Mouse (Mus musculus) embryo, embryonic 11.5 days (tissue): Measurements from ENCODE around the gene Slc4a4.

ENCODE experiments used
- DNase-seq: peaks from one replicate; pipeline ENCODE4 v3.0.0-alpha.2; 2012; ENCODE audit warnings: low read depth, low spot score

Gene Slc4a4

DNA sequence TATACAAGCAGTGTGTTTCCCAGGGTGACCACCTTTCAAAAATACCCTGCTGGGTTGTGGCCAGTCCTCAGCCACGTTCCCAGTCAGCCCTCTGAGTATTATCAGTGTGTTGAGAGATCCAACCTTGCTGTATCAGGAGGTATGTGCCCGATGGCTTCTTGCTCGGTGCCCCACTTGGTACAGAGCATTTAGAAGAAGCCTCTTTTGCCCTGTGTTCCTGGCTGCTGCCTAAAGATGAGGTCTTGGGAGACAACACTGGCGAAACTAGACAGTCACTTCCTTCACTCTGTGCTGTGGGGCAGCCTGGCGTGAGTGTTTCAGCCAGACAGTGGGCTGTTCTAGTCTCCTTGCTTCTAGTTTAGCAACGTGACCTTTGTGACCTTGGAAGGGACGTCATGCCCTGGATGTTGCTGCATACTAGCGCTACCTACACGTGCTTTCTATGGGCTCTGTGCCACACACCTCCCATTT, 29.9 kb downstream of the Slc4a4 start:
- DNase-seq, result no peak

DNA sequence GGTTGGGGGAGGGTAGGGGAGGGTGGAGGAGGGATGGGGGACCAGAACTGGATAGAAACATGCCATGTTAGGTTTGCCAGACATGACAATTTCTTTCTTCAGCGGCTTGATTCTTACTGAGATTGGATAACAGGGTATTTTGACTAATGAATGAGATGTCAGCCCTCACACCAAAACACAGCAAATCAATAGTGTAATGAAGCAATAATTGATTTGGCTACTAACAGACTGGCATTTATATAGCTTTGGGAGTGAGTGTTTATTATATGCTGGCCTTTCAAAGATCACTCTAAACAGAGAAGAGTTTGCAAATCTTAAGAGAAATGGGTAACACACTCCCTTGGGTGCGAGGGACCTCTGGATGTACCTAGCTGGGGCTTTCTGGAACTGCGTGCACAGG, 30.6 kb downstream of the Slc4a4 start:
- no peak for DNase-seq

DNA sequence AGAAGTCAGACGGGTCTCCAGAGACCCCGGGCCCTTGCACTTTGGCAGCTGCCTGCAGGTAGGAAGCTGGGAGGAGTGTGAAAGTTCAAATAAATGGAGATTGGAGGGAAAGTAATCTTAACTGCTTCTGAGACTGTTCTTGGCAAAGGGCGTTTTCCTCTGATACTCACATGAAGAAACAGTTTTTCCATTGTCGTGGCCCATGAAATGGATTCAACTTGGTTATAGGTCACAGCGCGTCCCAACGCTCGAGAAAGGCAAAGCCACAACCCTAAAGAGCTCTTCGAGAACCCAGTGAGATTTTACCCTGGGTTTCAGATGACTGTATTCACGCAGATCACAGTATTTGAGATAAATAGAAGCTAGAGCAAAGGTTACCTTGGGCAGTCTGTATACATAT, 31.0 kb downstream of the Slc4a4 start:
- no peak for DNase-seq

DNA sequence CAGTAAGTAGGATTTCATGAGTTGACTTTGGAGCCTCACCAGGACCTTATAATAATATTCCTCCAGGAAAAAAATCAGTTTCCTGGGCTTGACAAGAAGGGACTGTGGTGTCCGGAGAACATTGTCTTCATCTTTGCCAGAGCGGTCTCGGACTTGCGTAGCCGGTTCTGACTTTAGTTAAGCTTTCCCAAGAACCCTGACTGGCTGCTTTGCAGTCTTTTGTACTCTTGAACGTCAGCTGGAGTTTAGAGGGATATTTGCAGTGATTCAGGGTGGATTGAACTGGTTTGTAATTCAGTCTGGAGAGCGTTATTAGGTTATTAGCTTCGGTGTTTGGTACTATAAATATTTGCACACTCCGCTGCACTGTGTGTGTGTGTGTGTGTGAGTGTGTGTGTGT, 31.9 kb downstream of the Slc4a4 start:
- DNase-seq, result no peak

DNA sequence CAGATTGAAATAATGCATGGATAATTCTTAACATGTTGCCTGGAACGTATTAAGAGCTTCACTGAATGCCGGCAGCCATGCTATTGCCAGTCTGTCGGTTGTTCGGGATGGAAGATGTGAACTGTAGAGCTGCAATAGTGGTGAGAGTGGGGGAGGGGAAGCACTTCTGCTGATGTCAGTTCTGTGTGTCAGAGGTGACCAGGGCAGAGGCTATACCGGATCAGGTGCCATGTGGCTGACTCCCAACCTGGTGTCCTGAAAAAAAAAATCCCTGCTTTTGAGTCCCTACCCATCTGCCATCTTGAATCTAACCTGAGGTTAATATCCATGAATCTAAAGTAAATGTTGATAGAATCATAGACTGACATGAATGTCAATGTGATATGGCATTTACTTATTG, 39.0 kb downstream of the Slc4a4 start:
- no peak for DNase-seq

DNA sequence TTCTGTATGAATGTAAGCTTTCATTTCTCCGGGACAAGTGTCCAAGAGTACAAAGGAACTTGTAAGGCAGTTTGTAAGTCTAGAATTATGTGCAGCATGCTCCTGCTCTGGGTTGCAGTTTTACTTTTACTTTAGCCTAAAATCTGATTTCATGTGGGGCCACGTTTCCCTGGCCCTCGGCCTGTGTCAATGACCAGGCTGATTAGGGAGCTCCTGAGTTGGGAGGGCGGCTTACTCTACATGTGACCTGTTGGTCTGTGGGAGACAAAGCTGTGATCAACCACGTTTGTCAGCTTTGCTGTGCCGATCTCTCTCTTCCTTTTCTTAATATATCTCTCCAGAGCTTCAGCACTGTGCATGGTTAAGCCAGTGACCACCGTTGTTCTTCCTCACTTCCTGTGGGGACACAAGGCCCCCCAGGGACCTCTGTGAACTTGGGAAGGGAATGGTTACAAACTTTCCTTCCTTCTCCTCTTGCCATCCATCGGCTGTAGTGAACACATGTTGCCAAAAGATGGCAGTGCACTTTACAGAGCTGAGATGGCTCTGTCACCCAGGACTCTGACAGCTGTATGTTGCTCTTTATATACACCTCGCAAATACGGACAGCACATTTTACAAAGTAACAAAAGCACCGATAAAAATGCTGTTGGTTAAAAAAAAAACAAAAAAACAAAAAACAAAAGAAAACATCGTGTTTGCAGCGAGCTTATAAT, 41.7 kb downstream of the Slc4a4 start:
- DNase-seq, result no peak

DNA sequence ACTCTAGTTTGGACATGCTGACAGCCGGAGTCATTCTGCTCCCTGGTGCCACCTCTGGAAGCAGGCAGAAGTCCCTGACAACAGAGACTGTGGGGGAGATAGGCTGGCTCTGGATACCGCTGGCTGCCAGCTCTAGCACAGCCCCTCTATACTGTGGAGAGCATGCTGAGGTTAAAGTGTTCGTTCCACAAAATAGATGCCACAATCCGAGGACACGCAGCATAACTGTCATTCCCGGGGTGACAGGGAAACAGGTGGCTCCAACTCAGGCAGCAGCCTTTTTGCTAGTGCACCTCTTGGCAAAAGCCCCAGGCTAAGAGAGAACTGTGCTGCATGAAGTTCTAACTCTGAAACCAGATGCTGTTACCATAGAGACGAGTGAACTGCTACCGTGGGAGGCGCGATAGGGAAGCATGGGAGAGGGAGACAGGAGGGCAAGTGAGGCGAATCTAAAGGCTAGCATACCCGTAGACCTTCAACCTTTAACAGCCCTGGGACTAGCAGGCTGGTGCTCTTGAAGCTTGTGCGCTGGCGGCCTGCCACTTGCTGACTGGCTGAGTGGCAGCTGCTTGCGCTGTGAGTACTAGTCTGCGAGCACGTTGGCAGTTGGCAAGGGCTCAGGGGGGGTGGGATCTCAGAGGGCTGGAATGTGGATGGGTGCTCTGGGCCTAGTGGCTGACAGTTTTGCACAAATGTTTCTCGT, 42.9 kb downstream of the Slc4a4 start:
- no peak for DNase-seq

DNA sequence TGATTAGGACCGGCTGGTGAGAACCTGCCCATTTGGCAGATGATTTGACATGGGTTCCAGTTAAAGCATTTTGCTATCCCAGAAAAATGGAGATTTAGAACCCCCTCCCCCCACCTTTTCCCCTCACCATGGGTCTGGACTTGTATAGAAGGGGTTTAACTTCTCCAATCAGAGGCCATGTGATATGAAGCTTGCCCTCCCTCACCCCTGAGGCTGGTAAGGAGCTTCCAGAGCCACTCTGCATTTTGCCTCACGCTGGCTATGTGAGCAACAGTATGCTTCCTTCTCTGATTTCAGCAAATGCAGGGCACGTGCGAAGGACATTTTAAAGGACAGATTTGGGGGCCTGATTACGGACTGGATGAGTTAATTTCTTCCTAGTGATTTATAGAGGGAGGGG, 43.5 kb downstream of the Slc4a4 start:
- DNase-seq, result no peak

DNA sequence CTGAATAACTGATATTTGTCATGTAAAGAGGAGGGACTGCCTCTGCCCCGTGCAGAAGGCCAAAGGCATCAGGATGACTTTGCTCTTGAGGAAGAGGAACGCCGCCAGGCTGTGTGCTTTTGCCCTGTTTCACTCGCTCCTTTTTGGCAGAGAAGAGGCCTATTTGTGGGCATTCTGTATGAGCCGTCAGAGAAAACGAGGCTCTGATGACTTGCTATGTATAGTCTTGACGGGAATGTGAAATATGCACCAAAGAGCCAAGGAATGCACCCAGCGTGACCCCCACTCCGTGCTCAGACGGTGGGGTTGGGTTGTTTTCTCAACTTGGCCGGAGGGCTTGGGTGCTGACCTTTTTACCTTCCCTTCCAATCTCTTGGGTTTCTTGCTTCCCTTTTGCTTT, 44.0 kb downstream of the Slc4a4 start:
- no peak for DNase-seq

DNA sequence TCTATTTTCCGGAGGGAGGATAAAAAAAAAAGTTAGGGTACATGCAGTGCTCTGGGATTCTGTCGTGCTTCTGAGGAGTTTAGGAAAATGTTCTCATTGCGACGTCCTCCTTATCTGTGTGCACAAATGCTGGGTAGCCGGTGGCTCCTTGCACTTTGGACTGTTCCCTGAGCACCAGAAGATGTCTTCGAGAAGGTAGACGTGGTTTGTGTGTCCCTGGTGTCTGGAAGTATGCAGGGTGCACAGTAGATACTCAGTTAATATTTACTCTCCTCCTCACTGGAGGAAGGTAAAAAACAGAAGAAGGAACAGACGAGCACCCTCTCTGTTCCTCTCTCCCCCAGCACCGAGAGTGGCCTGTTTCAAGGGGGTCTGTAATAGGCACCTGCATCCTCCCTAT, 44.6 kb downstream of the Slc4a4 start:
- no peak for DNase-seq

DNA sequence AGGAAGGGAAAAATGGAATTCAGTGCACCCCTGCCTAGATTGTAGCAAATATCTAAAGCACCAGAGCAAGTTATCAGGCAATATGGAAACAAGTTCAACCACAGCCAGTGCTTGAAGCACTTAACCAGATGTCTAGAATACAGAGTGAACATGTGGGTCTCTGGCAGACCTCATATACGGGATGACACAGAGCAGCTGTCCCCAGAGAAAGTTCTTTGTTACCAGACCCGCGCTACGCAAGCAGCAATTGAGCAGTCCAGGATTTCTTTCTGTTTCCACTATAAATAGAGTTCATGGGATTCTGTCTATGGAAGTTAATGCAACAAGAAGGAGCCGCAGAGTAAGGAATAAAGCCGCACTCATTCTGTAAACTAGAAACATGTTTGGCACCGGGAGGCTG, 46.8 kb downstream of the Slc4a4 start:
- no peak for DNase-seq

DNA sequence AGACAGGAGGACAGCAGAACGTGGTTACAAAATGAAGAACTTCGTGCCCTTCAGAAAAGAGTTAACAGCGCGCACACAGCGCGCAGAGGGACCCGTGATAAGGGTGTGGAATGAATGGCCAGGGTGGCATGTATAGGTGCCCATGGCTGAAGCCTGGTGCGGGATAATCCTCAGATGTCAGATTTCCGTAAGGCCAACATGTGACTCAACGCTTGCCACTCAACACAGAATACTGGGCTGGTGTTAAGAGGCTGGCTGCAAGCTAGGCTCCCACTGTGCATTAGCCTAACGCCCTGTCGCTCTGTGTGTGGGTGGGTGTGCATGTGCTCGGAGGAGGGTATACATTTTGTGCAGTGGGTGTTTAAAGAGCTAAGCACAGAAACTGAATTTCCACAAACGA, 47.3 kb downstream of the Slc4a4 start:
- no peak for DNase-seq

DNA sequence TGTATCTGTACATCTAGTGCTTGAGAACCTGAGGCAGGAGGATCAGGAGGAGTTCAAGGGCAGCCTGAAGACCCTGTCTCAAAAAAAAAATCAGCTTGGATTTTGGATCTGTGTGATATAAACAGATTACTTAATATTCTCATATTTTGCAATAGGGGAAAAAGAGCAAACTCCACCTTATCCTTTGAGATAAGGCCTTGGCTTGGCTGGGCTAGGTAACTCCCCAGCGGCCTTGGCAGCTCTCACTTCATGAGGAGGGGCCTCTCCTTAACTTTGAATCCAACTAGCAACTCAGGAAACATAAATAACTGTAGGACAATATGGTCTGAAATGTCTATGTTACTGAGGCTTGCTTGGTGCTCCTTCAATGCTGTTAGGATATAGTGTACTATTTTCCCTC, 51.6 kb downstream of the Slc4a4 start:
- DNase-seq, result no peak

DNA sequence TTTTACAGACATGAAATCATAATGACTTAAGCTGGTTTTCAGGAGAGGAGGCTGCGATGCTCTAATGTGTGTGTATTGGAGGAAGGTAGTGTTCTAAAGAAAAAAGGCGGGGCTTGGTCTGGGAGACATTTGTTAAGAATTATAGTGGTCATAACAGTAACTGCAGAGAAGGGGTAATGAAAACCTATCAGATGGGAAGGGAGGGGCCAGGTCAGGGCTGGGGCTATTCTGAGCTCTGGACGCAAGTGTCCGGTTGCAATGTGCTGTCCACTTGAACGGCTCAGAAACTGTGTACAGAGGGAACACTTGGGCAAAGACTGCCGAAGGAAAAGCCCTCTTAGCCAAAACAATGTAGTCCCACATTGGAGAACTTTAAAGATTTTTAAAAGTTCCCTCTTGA, 52.5 kb downstream of the Slc4a4 start:
- no peak for DNase-seq

DNA sequence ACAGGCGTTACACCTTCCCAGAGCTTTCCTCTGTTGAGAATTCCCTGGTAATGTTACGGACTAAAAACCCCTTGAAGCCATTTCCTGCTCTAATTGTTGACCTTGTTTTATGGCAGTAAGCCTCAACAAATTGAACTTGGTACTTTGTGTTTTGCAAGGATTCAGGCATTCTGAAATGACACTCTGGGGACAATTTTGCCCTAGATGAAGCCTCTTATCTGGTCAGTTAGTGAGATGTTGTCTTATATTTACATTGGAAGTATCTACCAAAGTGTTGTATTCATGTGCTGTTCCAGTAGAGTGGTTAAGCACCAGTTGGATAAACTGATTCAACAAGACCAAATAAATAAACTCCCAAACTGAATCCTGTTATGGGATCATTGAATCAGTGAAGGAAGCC, 53.2 kb downstream of the Slc4a4 start:
- no peak for DNase-seq

DNA sequence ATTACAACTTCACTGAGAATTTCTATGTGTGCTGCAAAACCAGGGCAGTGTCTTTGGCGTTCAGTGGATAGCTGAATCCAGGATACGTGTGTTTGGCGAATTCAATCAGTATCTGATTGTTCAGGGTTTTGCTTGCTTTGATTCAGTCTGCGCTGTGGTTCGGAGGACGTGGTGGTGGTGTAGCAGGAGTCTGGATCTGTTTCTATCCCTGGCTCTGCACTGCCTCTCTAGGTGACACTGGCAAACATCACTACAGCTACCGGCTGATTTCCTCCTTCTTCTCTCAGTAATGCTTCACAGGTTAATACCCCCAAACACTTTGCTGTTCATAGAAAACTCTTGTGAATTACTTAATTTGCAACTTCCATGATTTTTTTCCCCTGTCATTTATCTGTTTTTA, 55.3 kb downstream of the Slc4a4 start:
- no peak for DNase-seq

DNA sequence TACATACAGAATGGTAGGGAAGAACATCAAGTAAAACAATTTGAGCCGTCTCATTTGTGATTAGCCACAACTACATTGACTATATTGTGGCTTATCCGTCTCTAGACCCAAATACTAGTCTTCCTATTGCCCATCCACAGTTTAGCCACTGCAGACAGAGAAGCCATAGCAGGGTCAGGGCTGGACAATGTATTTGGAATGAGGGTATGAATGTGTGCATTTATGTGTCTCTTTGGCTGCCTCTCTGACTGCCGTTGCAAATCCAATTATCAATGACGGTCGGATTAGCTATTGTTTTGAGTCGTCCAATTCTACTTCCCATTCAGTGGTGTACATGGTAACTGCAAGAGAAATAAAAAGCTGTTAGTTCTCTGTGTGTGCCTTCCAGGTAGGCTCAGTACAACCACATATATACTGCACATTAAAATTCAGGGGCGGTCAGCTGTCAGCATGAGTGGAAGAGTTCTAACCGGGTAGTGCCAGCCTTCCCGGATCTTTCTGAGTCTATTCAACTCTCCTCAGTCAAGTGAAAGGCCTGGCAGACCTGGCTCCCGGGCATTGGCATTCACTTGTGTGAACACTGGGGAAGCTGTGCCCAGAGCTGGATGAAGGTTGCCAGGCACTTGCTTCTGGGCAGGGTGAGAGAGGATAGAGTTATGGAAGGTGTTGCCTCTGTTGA, 59.2 kb downstream of the Slc4a4 start:
- DNase-seq, result no peak

DNA sequence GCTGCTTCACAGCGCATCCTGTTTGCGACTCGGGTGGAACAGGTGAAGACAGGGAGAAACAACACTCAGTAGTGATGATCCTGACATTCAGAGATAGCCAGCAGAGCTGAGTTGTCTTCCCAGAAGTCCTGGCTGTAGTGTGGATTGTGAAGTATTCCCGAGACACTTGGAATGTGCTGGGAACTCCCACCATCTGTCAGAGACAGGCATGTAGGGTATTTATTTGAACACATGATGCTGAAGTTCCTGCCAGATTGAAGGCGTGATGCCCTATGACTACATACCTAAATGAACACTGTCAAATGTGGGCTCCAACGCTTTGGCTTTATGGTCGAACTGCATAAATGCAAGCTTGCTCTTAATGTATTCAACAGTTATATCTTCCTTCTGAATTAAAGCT, 63.7 kb downstream of the Slc4a4 start:
- no peak for DNase-seq

DNA sequence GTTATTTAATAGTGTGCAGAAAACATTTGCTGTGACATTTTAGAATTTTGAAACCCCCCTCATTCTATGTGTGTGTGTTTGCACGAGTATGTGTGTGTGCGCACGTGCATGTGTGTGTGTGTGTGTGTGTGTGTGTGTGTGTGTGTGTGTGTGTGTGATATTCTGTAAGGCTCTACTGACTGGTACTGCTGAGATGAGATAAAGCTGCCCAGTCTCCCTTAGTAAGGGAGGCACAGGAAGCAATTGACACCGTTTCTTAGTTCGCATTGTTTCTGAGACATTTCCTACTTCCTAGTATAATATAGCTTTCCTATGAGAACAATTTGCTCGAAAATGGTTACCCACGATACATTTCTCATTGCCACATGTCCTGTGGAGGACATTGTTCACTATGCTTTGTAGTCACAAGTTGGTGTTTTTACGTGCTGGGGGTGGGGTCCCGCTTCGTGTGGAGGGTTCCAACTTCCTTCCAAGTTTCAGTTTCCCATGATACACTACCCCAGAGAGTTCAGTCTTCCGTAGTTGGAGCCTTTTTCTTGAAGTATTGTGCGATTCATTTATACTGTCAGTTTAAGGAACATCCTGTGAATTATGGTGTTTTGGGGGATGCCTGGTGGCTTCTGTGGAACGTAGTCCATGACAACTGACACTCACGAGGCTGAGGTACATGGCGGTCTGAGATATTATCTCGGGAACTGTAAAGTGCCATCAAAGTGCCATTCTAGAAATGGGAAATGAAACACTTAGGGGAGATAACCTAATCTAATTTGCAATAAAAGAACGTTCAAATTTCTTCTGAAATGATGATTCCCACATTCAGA, 66.3 kb downstream of the Slc4a4 start:
- DNase-seq, result no peak

DNA sequence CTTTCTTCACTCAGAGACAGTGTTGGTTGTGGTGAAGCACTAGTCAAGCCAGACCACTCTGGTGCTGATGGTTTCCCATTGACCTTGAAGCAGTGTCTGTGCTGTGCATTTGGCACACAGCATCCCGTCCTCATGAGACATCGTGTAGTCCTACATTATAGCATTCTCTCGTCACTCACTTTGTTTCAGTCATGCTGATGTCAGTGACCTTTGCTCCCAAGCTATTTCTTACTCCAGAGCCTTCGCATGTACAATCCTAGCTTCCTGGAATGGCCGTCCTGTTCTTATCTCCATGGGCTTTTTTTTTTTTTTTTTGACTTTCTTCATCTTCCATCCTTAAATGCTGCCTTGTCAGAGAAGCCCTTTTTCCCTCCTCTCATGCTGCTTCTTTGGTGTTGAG, 71.1 kb downstream of the Slc4a4 start:
- DNase-seq, result no peak

DNA sequence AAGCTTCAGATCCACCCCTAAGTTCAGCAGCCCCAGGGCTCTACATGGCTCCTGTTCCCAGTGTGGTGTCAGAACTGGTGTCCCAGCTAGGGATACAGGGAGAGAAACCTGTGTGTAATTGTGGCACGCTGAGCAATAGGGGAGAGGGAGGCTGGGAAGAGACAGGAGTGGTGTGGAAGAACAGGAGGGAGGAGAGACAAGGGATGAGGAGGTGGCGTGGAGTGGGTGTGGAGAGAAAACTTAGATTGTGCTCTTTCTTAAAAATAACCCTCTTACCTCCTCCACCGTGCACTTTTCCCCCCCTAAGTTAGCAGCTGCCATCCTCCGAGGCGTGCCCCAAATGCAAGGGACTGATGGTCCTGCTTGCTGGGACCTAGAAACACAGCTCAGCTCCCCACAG, 72.3 kb downstream of the Slc4a4 start:
- DNase-seq, result no peak

DNA sequence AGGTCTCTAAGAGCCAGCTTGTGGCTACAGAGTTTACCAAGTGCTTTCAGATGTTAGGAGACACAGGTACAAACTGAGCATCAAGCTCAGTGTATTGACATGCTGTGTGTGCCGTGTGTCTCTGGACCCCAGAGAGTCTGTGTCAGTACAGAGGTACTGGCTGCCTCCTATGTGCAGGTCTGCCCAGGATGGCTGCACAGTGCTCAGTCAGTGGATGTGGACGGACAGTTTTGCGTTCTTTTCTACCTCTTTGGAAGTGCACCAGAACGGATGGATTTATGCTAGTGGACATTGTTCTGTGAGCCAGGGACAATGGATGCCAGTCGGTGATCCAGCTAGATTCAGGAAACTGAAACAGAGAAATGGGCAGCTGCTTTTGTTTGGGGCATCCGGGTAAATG, 72.8 kb downstream of the Slc4a4 start:
- DNase-seq, result no peak
